Mouse (Mus musculus) G1E (cell line): ENCODE results near the gene Paqr9.

ENCODE experiments used
- CTCF ChIP-seq: IDR thresholded peaks from 2 replicates; pipeline ENCODE4 v1.5.1; 2012; ENCODE audit warnings: low read depth, low read length, inconsistent platforms, mixed read lengths
- GATA1 ChIP-seq: IDR thresholded peaks from 2 replicates; pipeline ENCODE4 v1.6.1; 2012; ENCODE audit warnings: borderline replicate concordance, low read length, inconsistent platforms, mixed read lengths
- GATA2 ChIP-seq: IDR thresholded peaks from 2 replicates; pipeline ENCODE4 v1.6.1; 2012; ENCODE audit warnings: low read depth, low read length, inconsistent platforms, borderline replicate concordance
- TAL1 ChIP-seq: conservative IDR thresholded peaks from 2 replicates; pipeline ENCODE4 v1.6.1; 2012; ENCODE audit warnings: low read depth, low read length, inconsistent platforms, mixed read lengths

DNA sequence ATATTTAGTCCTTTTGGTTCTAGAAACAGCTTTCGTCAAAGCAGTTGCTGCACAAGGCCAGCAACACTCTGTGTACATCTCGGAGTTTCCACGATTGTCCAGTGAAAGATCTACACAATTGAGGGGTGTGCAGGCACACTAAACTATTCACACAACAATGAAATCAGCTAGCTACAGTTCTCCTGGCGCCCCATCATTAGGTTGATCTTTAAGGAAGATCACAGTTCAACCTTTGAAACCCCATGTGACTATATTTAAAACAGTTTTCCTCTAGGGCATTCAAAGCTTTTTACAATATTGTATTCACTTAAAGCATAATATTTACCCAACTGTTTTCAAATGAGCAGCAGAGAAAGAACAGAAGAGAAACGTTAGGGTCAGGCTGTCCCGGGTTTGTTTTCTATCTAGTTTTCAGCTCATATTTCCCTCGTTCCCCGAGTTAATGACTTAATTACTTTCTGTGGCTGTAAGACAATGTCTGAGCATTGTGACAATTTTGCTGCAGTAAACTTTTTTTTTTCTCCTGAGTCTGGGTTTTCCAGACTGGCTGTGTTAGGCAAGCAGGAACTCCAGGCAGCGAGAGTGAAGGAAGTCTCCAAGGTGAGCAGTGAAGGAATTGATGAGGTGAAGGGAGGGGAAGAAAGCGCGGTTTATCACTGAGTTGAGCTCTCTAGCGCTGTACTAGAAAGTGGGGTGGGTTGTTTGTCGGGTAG, 38.2 kb downstream of the Paqr9 start:
- TF ChIP-seq CTCF (no peak), GATA1 (no peak), GATA2 (no peak), TAL1 (no peak)
